Mouse (Mus musculus): ENCODE measurements around the gene Golim4. TPM values are rescaled to one million over a fixed set of nuclear protein-coding genes. Genes with fewer than 3 reads are reported as not detected.

Gene Golim4
- polyA plus RNA-seq, 1 experiment from 2014 or later = 31.1 TPM

DNA sequence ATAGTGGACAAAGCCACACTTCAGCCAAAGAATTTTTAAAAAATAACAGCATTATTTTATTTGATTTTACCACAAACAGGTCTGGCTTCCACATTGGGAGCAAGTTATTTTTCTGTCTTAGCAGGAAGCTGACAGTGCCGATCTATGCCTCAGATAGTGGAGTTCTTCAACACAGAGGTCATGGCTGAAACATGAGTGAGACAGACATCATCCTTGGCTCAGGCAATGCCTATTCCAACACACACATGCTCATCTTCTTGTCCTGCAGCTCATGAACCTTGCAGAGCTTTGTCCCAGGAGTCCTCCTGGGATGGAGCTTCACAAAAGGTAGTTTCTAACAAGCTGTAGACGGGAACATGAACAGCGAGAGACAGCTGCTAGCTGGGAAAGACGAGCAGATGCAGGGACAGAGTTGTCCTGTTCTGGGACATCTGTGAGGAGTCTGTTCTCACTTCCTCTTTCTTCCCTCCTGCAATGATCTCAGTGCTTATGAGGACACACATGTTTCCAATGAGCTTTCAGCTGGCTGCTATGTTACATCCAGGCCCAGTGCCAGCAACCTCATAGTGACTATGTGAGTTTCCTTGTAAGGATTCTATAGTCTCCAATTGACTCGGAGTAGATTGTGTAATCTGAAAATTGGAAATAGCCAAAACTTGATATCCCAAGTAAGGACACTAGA is 121.3 kb downstream of the Golim4 start:
- 85% methylated on average over 5 of the region's 5 CpGs for WGBS
- Histone ChIP-seq H3K27me3 (no peaks in the 10 kb centered on the region), H3K4me3 (replicated peaks) (no peak overlapping the region), H3K27ac (no peak overlapping the region), H3K36me3 (no peaks in the 10 kb centered on the region), H3K9ac (replicated peaks) (no peak overlapping the region), H3K4me1 (replicated peaks) (no peaks in the 10 kb centered on the region), H3K9me3 (no peaks in the 10 kb centered on the region), H3K4me2 (replicated peaks) (no peak overlapping the region)
- ATAC-seq = no peak

DNA sequence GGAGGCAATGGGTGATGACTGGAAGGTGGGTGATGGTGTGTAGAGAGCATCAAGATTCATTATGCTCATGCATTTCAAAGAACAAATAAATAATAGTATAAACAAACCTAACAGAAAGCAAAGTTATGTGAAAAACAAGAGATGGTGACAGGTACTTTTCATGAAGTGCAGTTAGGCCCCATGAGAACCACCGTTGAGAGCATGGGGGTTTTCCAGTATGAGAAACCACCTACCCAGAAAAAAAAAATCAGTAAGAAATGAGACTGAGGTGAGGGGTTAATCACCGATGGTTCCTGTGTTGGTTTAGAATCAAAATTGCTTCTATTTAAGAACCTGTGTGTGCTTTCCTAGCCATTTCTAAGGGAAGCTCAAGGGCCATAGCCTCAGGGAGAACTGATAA is 121.9 kb downstream of the Golim4 start:
- H3K9ac ChIP-seq (replicated peaks) = no peak overlapping the region
- no peaks in the 10 kb centered on the region for H3K4me1 ChIP-seq (replicated peaks)
- no peaks in the 10 kb centered on the region for H3K27me3 ChIP-seq
- H3K4me2 ChIP-seq (replicated peaks) = no peak overlapping the region
- no peak for ATAC-seq
- 94% methylated on average over 2 of the region's 2 CpGs for WGBS
- no peak overlapping the region for H3K27ac ChIP-seq
- no peaks in the 10 kb centered on the region for H3K36me3 ChIP-seq
- no peaks in the 10 kb centered on the region for H3K9me3 ChIP-seq
- H3K4me3 ChIP-seq (replicated peaks) = no peak overlapping the region

Other genes with a start within 250 kb of the Golim4 start
- gene Gm29133, start 208.8 kb downstream of the Golim4 start, polyA plus RNA-seq (2015; fragmentation: Nextera tagmentation; extraction: Ambion mirVana) = not detected in 2 replicates
- 31.4 and 32.0 TPM in 2 replicates for gene Fstl5, start 117.3 kb upstream of the Golim4 start, polyA plus RNA-seq (2015; fragmentation: Nextera tagmentation; extraction: Ambion mirVana)